ENCODE assay signal across 21 mouse cellular contexts in the genomic region with DNA sequence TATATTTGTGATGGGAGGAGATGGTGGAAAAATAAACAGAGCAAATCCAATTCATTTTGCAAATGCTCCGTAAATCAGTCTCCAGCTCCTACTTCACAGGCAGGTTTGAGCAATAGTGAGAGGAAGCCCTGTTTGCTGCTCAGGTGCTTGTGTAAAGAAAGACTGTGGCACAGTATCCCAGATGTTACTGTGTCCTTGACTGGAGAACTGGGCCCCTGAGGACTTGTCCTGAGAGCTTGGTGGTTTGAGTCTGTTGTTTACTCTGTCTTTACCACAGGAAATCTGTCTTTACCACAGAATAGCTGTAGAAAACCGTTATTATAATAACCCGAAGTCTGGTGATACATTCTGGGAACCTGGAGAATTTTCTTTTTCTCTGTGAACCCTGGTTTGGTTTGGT.
"Had no signal": no experiment of that assay in that cellular context is flagged by ENCODE, and none has a peak within 500 bp of the region (broad histone marks: within the 10 kb centered on the region; RNA-seq: fewer than 3 reads in every experiment).

No protein-coding gene starts in this region.

- H3K27ac ChIP-seq: heart, embryonic 10.5 days; hindbrain, embryonic 13.5 days; hindbrain, embryonic 15.5 days; hindbrain, postnatal 0 days; layer of hippocampus, adult 2 months; limb, embryonic 12.5 days; liver, embryonic 12.5 days; liver, embryonic 14.5 days had no signal

- ATAC-seq: hindbrain, postnatal 0 days; intestine, embryonic 16.5 days; liver, embryonic 12.5 days had no signal

- DNase-seq: gastrocnemius, postnatal 14 days; gastrocnemius, postnatal 36 days; heart, adult 18-20 months; heart, postnatal 10 days; heart, postnatal 4 days; kidney, adult 18-20 months; kidney, adult 8-10 months; kidney, postnatal 10 days; kidney, postnatal 25 days; kidney, postnatal 4 days; left cerebral cortex, postnatal 4 days had no signal

- H3K4me3 ChIP-seq: heart, embryonic 10.5 days; heart, embryonic 12.5 days; hindbrain, embryonic 13.5 days; hindbrain, embryonic 15.5 days; layer of hippocampus, adult 2 months; limb, embryonic 12.5 days; liver, embryonic 12.5 days had no signal

- H3K9me3 ChIP-seq: heart, embryonic 10.5 days; heart, embryonic 12.5 days; hindbrain, embryonic 13.5 days; hindbrain, embryonic 15.5 days; limb, embryonic 12.5 days; liver, embryonic 12.5 days had no signal

- H3K4me2 ChIP-seq: heart, embryonic 12.5 days; hindbrain, embryonic 13.5 days; hindbrain, embryonic 15.5 days; limb, embryonic 12.5 days; liver, embryonic 12.5 days had no signal

- H3K27me3 ChIP-seq: heart, embryonic 12.5 days; hindbrain, embryonic 13.5 days; hindbrain, embryonic 15.5 days; limb, embryonic 12.5 days; liver, embryonic 12.5 days had no signal

- H3K9ac ChIP-seq: heart, embryonic 12.5 days; hindbrain, embryonic 13.5 days; hindbrain, embryonic 15.5 days; limb, embryonic 12.5 days; liver, embryonic 12.5 days; liver, embryonic 14.5 days had no signal

- H3K4me1 ChIP-seq: heart, embryonic 10.5 days; hindbrain, embryonic 15.5 days; limb, embryonic 12.5 days had no signal

- H3K36me3 ChIP-seq: heart, embryonic 10.5 days; heart, embryonic 12.5 days; hindbrain, embryonic 13.5 days; hindbrain, embryonic 15.5 days; limb, embryonic 12.5 days; liver, embryonic 12.5 days had no signal
